Mouse (Mus musculus) stomach, postnatal 0 days (tissue): ENCODE measurements around the gene Trmu. TPM values are rescaled to one million over a fixed set of nuclear protein-coding genes. Genes with fewer than 3 reads are reported as not detected.
A peak's percentile ranks its signal among the peaks of the same experiment; 100 is the strongest.
"Not testable (repeated sequence)": the region's sequence is repeated elsewhere in the genome, so short reads cannot be mapped to it uniquely, and the experiment has no call there.

ENCODE experiments used
- ATAC-seq: fragments of 200-750 bp; cut with Nextera tagmentation; 2 replicates; pipeline ENCODE4 v1.8.0; 2017; ENCODE audit not compliant: low FRiP score, low TSS enrichment
- DNase-seq: peaks from one replicate; pipeline ENCODE4 v3.0.0-alpha.2; 2016; ENCODE audit warnings: low spot score
- H3K27ac ChIP-seq: fragments of 300-500 bp; sonication (generic); replicated peaks from 2 replicates; pipeline ENCODE4 v1.5.1; 2014; ENCODE audit warnings: mild to moderate bottlenecking, control low read depth
- H3K27me3 ChIP-seq: fragments of 300-500 bp; sonication (generic); 2 replicates; pipeline ENCODE4 v1.6.1; 2014; ENCODE audit warnings: low read length; ENCODE audit not compliant: control insufficient read depth, insufficient read depth
- H3K36me3 ChIP-seq: fragments of 300-500 bp; sonication (generic); 2 replicates; pipeline ENCODE4 v1.6.1; 2014; ENCODE audit warnings: low read length, mixed read lengths; ENCODE audit not compliant: control insufficient read depth, insufficient read depth
- H3K4me1 ChIP-seq: fragments of 300-500 bp; sonication (generic); replicated peaks from 2 replicates; pipeline ENCODE4 v1.6.1; 2014; ENCODE audit warnings: antibody characterized with exemption; ENCODE audit not compliant: control insufficient read depth, insufficient read depth
- H3K4me2 ChIP-seq: fragments of 300-500 bp; sonication (generic); replicated peaks from 2 replicates; pipeline ENCODE4 v1.6.1; 2014; ENCODE audit warnings: low read depth, mild to moderate bottlenecking, control low read depth, moderate library complexity
- H3K4me3 ChIP-seq: fragments of 300-500 bp; sonication (generic); 2 replicates; pipeline ENCODE4 v1.5.1; 2014; ENCODE audit warnings: low read depth, low read length, control low read depth
- H3K9ac ChIP-seq: fragments of 300-500 bp; sonication (generic); 2 replicates; pipeline ENCODE4 v1.6.1; 2014; ENCODE audit warnings: mild to moderate bottlenecking, low read length, control low read depth, mixed read lengths
- H3K9me3 ChIP-seq: fragments of 300-500 bp; sonication (generic); 2 replicates; pipeline ENCODE4 v1.6.1; 2016; ENCODE audit warnings: low read length; ENCODE audit not compliant: control insufficient read depth
- CTCF ChIP-seq: IDR thresholded peaks from 2 replicates; pipeline ENCODE4 v1.5.1; 2016; ENCODE audit warnings: antibody characterized with exemption, low read depth, mild to moderate bottlenecking, moderate library complexity
- EP300 ChIP-seq: optimal IDR thresholded peaks from 2 replicates; pipeline ENCODE3; 2016; ENCODE audit warnings: antibody characterized with exemption
- WGBS: fragments of 180-500 bp; shearing (Covaris S2); extraction: QIAGEN DNeasy Blood & Tissue Kit; methylation state at CpG from one replicate; pipeline ENCODE4 v1.1.7; 2014; 5-methylcytosine and 5-hydroxymethylcytosine counted together
- polyA plus RNA-seq: library from polyadenylated mRNA; unstranded; fragments of >200 nt; fragmentation: Nextera tagmentation; extraction: Ambion mirVana; gene quantifications from 2 replicates; pipeline ENCODE4 v1.2.1, GENCODE M21; 2015

Gene Trmu
- polyA plus RNA-seq, 1 experiment from 2014 or later: 21.5 TPM

DNA sequence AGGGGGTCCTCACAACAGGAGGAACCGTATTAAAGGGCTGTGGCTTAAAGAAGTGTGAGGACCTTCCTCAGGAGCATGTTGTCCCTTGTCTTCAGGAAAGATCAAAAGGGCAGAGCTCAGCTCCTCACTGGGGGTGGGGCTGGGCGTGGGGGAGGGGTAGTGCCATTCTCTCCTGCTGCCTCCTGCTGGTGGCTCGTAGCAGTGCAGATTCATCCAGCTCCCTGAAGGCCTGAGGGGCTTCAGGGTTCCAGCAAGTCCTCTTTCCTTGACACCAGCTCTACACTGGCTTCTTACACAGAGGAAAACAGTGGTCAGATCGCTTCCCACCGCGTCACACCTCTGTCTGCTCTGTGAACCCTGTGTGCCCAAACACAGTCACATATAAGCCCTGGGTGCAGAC, 38.1 kb upstream of the Trmu start:
- DNase-seq: peak; percentile 55
- Histone ChIP-seq H3K9ac (no peak overlapping the region), H3K9me3 (no peaks in the 10 kb centered on the region), H3K27ac (no peak overlapping the region), H3K4me1 (no peaks in the 10 kb centered on the region), H3K36me3 (0 out of 2 replicates have a peak, but pooled peaks cover 1% of the 10 kb centered on the region), H3K4me3 (no peak overlapping the region), H3K4me2 (no peak overlapping the region), H3K27me3 (no peaks in the 10 kb centered on the region)
- TF ChIP-seq CTCF: peak; percentile 74
- TF ChIP-seq EP300: no peak
- WGBS: 41% methylated on average over 6 of the region's 6 CpGs
- no peak for ATAC-seq

GRCm38 (mm10) chr15:85841796-85842360, 37.2 kb upstream of the Trmu start:
- ATAC-seq: no peak
- 71% methylated on average over 5 of the region's 5 CpGs for WGBS

GRCm38 (mm10) chr15:85845071-85845470, 34.0 kb upstream of the Trmu start:
- no peaks in the 10 kb centered on the region for H3K9me3 ChIP-seq
- TF ChIP-seq EP300: no peak
- TF ChIP-seq CTCF: no peak
- H3K9ac ChIP-seq: no peak overlapping the region
- no peak overlapping the region for H3K27ac ChIP-seq
- H3K36me3 ChIP-seq: peaks cover 3% of the 10 kb centered on the region; the same call in 1 of the 2 replicates
- H3K4me2 ChIP-seq: no peak overlapping the region
- H3K4me1 ChIP-seq: no peaks in the 10 kb centered on the region
- no peak for DNase-seq
- no peak for ATAC-seq
- no peaks in the 10 kb centered on the region for H3K27me3 ChIP-seq
- no peak overlapping the region for H3K4me3 ChIP-seq

More at GRCm38 (mm10) chr15:85841796-85842360, 37.2 kb upstream of the Trmu start:
- Histone ChIP-seq H3K27me3 (no peaks in the 10 kb centered on the region), H3K4me1 (no peaks in the 10 kb centered on the region), H3K36me3 (peaks cover 2% of the 10 kb centered on the region; the same call in 1 of the 2 replicates), H3K9me3 (no peaks in the 10 kb centered on the region), H3K4me2 (no peak overlapping the region), H3K9ac (no peak overlapping the region), H3K4me3 (no peak overlapping the region), H3K27ac (no peak overlapping the region)
- DNase-seq: no peak
- TF ChIP-seq CTCF (no peak), EP300 (no peak)

- no peak overlapping the region for H3K9ac ChIP-seq
- H3K4me3 ChIP-seq: no peak overlapping the region
- H3K4me2 ChIP-seq: no peak overlapping the region
- no peak for DNase-seq
- no peaks in the 10 kb centered on the region for H3K4me1 ChIP-seq
- no peak overlapping the region for H3K27ac ChIP-seq
- no peak for TF ChIP-seq EP300
- peak; percentile 51 for TF ChIP-seq CTCF
- peaks cover under 1% of the 10 kb centered on the region for H3K36me3 ChIP-seq
- no peaks in the 10 kb centered on the region for H3K27me3 ChIP-seq
- WGBS: 79% methylated on average over 12 of the region's 12 CpGs
- ATAC-seq: no peak
- no peaks in the 10 kb centered on the region for H3K9me3 ChIP-seq
These were observed 27.3 kb upstream of the Trmu start for GRCm38 (mm10) chr15:85851656-85852392.

DNA sequence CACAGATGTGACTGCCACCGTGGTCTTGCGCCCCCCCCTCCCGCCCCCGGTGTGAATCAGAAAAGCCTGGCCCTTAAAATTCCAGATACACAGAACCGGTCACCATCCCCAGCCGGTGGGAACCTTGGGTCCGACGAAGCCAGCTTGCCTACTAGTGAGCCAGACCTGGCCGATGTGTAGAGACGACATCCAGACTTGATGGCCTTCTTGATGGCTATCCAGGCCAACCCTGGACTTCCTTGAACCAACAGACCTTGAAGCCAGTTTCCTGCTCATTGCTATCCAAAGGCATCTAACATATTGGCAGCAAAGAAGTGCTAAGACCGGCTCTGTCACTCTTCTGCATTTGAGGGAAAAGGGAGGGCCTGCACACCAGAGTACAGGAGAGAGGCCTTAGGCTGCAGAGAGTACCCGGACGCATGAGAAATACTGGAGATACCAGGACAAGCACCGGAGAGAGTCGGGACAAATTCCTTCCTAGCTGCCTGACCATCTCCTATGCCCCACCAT, 20.1 kb upstream of the Trmu start:
- peak; percentile 4 for ATAC-seq
- no peak for DNase-seq

GRCm38 (mm10) chr15:85859490-85860031, 19.6 kb upstream of the Trmu start, which contains the start of gene Gtse1:
TSS of gene Gtse1 (plus strand) at chr15:85859745.
- TF ChIP-seq CTCF: no peak
- no peak for TF ChIP-seq EP300
- Histone ChIP-seq H3K4me3 (peak within 1 kb of the TSS; percentile 51), H3K27me3 (no peaks in the 10 kb centered on the region), H3K9ac (peak within 1 kb of the TSS; percentile 70), H3K9me3 (no peaks in the 10 kb centered on the region), H3K27ac (peak within 1 kb of the TSS; percentile 75), H3K4me1 (no peaks in the 10 kb centered on the region), H3K36me3 (peaks cover 5% of the 10 kb centered on the region), H3K4me2 (peak within 1 kb of the TSS; percentile 73)
- DNase-seq (peak; percentile 94), ATAC-seq (peak; percentile 98)
- WGBS: 0% methylated on average over 42 of the region's 42 CpGs

More for the DNA sequence above, 20.1 kb upstream of the Trmu start:
- no peaks in the 10 kb centered on the region for H3K4me1 ChIP-seq
- WGBS: 10% methylated on average over 15 of the region's 15 CpGs
- H3K4me2 ChIP-seq: peak overlapping the region; percentile 73
- H3K9ac ChIP-seq: peak overlapping the region; percentile 70
- TF ChIP-seq EP300: no peak
- peak overlapping the region; percentile 51 for H3K4me3 ChIP-seq
- peaks cover 2% of the 10 kb centered on the region; the same call in 1 of the 2 replicates for H3K36me3 ChIP-seq
- H3K27me3 ChIP-seq: no peaks in the 10 kb centered on the region
- no peaks in the 10 kb centered on the region for H3K9me3 ChIP-seq
- peak overlapping the region; percentile 75 for H3K27ac ChIP-seq

DNA sequence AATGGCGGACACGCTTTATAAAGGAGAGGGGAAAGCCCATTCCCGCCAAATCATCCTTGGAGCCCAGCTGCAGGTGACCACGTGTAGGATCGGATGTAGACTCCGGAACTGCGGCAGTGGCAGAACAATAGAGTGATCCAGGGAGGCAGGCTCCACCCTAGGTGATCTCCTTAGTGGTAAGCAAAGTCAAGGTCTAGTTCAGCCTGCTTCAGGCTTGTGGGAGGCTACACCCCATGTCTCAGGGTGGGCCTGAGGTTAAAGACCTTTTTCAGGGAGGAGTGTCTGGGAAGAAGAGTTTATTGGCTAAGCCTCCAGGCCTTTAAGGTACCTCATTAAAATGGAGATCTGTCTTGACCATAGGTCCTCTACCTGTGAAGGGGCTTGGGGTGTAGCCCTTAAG, 13.2 kb upstream of the Trmu start:
- H3K4me1 ChIP-seq, H3K9me3 ChIP-seq, H3K4me3 ChIP-seq, H3K4me2 ChIP-seq, H3K9ac ChIP-seq, H3K27me3 ChIP-seq, H3K27ac ChIP-seq, DNase-seq, ATAC-seq: not testable (repeated sequence)
- H3K36me3 ChIP-seq: peaks cover 21% of the 10 kb centered on the region
- 86% methylated on average over 7 of the region's 7 CpGs for WGBS
